Mouse (Mus musculus) lung, postnatal 25 days (tissue): Measurements from ENCODE around the gene Pxn.
"Not testable (repeated sequence)": the region's sequence is repeated elsewhere in the genome, so short reads cannot be mapped to it uniquely, and the experiment has no call there.

Experiments
- DNase-seq: peaks from one replicate; pipeline ENCODE4 v3.0.0; 2022; ENCODE audit warnings: low spot score

The Pxn gene

GRCm38 (mm10) chr5:115509321-115509761, 2.9 kb downstream of the Pxn start:
- DNase-seq = no peak

GRCm38 (mm10) chr5:115509790-115510689, 3.6 kb downstream of the Pxn start:
- DNase-seq = no peak

GRCm38 (mm10) chr5:115512375-115512774, 5.9 kb downstream of the Pxn start:
- no peak for DNase-seq

- no peak for DNase-seq
Observed at GRCm38 (mm10) chr5:115513246-115513645, 6.8 kb downstream of the Pxn start.

GRCm38 (mm10) chr5:115513721-115514120, 7.2 kb downstream of the Pxn start:
- DNase-seq = no peak

GRCm38 (mm10) chr5:115514346-115514745, 7.9 kb downstream of the Pxn start:
- DNase-seq = no peak

- peak; percentile 94 for DNase-seq
Observed at GRCm38 (mm10) chr5:115514896-115515587, 8.6 kb downstream of the Pxn start.

GRCm38 (mm10) chr5:115516081-115516907, 9.8 kb downstream of the Pxn start:
- DNase-seq = peak; percentile 83

- DNase-seq = no peak
Observed at GRCm38 (mm10) chr5:115516908-115517307, 10.4 kb downstream of the Pxn start.

GRCm38 (mm10) chr5:115517501-115517900, 11.0 kb downstream of the Pxn start:
- DNase-seq = no peak

- DNase-seq = not testable (repeated sequence)
Observed at GRCm38 (mm10) chr5:115518214-115518613, 11.7 kb downstream of the Pxn start.

- no peak for DNase-seq
Observed at GRCm38 (mm10) chr5:115520325-115520869, 13.9 kb downstream of the Pxn start.

- no peak for DNase-seq
Observed at GRCm38 (mm10) chr5:115521553-115522461, 15.3 kb downstream of the Pxn start.

- DNase-seq = no peak
Observed at GRCm38 (mm10) chr5:115522531-115522930, 16.1 kb downstream of the Pxn start.

GRCm38 (mm10) chr5:115522981-115523499, 16.6 kb downstream of the Pxn start:
- no peak for DNase-seq

- no peak for DNase-seq
Observed at GRCm38 (mm10) chr5:115523971-115524370, 17.5 kb downstream of the Pxn start.

- no peak for DNase-seq
Observed at GRCm38 (mm10) chr5:115524471-115524870, 18.0 kb downstream of the Pxn start.

- DNase-seq = no peak
Observed at GRCm38 (mm10) chr5:115525416-115525815, 18.9 kb downstream of the Pxn start.

GRCm38 (mm10) chr5:115525943-115526342, 19.5 kb downstream of the Pxn start:
- DNase-seq = no peak

GRCm38 (mm10) chr5:115526456-115527202, 20.2 kb downstream of the Pxn start:
- DNase-seq = no peak
